In genomic region chr1:187347606-187348005, GRCm38 (mm10) we compare ENCODE assay signal across 19 mouse cellular contexts.
"Had no signal": no experiment of that assay in that cellular context is flagged by ENCODE, and none has a peak within 500 bp of the region (broad histone marks: within the 10 kb centered on the region; RNA-seq: fewer than 3 reads in every experiment).

No protein-coding gene starts in this region.

- H3K4me3 ChIP-seq: intestine, embryonic 15.5 days; kidney, embryonic 15.5 days; left cerebral cortex, adult 2 months; liver, embryonic 15.5 days; lung, embryonic 15.5 days; neural tube, embryonic 12.5 days; neural tube, embryonic 15.5 days; stomach, embryonic 15.5 days had no signal

- H3K9me3 ChIP-seq: intestine, embryonic 15.5 days; kidney, embryonic 15.5 days; liver, embryonic 15.5 days; lung, embryonic 15.5 days; neural tube, embryonic 12.5 days; neural tube, embryonic 15.5 days; stomach, embryonic 15.5 days had no signal

- H3K4me2 ChIP-seq: intestine, embryonic 15.5 days; kidney, embryonic 15.5 days; lung, embryonic 15.5 days; midbrain, embryonic 11.5 days; neural tube, embryonic 12.5 days; neural tube, embryonic 15.5 days; stomach, embryonic 15.5 days had no signal

- H3K9ac ChIP-seq: intestine, embryonic 15.5 days; kidney, embryonic 15.5 days; liver, embryonic 15.5 days; lung, embryonic 15.5 days; neural tube, embryonic 12.5 days; neural tube, embryonic 15.5 days; stomach, embryonic 15.5 days had no signal

- H3K27me3 ChIP-seq: intestine, embryonic 15.5 days; kidney, embryonic 15.5 days; liver, embryonic 15.5 days; lung, embryonic 15.5 days; megakaryocyte, embryonic 14.5 days; neural tube, embryonic 12.5 days; neural tube, embryonic 15.5 days; stomach, embryonic 15.5 days had no signal

- ATAC-seq: intestine, embryonic 15.5 days had no signal

- H3K27ac ChIP-seq: intestine, embryonic 15.5 days; kidney, embryonic 15.5 days; left cerebral cortex, adult 2 months; liver, embryonic 15.5 days; lung, embryonic 15.5 days; neural tube, embryonic 12.5 days; neural tube, embryonic 15.5 days; stomach, embryonic 15.5 days had no signal

- DNase-seq: kidney, adult 11 months; kidney, adult 8-10 months; kidney, postnatal 10 days; kidney, postnatal 36 days; layer of hippocampus, postnatal 36 days; lung, postnatal 10 days; lung, postnatal 36 days; midbrain, embryonic 14.5 days; retina, postnatal 1 day had no signal

- H3K4me1 ChIP-seq: intestine, embryonic 15.5 days; kidney, embryonic 15.5 days; lung, embryonic 15.5 days; neural tube, embryonic 12.5 days; neural tube, embryonic 15.5 days; stomach, embryonic 15.5 days had no signal

- H3K36me3 ChIP-seq: intestine, embryonic 15.5 days; liver, embryonic 15.5 days had no signal
